Mouse (Mus musculus) duodenum, adult 2 months (tissue): ENCODE measurements around the gene 4930404H24Rik. TPM values are rescaled to one million over a fixed set of nuclear protein-coding genes. Genes with fewer than 3 reads are reported as not detected.

ENCODE experiments used
- polyA plus RNA-seq: library from polyadenylated mRNA; depleted of rRNA; stranded (reverse); fragments of >200 nt; gene quantifications from 2 replicates; pipeline ENCODE4 v1.2.3, GENCODE M21; 2012; ENCODE audit warnings: low replicate concordance; rRNA removed

4930404H24Rik gene
- not detected in 2 replicates for polyA plus RNA-seq

GRCm38 (mm10) chr2:153492573-153493392 lies at the start of gene 4930404H24Rik:
Gene 4930404H24Rik (plus strand): TSS chr2:153492790.

GRCm38 (mm10) chr2:153529931-153530766 lies 37.6 kb downstream of the 4930404H24Rik start, which contains the start of gene Nol4l:
Gene Nol4l (minus strand): TSS chr2:153529971.

Other genes starting within 250 kb of the 4930404H24Rik start
- gene Kif3b, start 201.4 kb upstream of the 4930404H24Rik start, polyA plus RNA-seq: 2.1 and 2.4 TPM in 2 replicates
- 3.2 and 4.1 TPM in 2 replicates for gene Asxl1, start 147.0 kb upstream of the 4930404H24Rik start, polyA plus RNA-seq
- gene Nol4l, start 37.2 kb downstream of the 4930404H24Rik start, polyA plus RNA-seq: 19.7 and 24.5 TPM in 2 replicates
- 16.3 and 18.4 TPM in 2 replicates for gene Commd7, start 140.0 kb downstream of the 4930404H24Rik start, polyA plus RNA-seq
- 0.49 and 1.1 TPM in 2 replicates for gene Dnmt3b, start 156.7 kb downstream of the 4930404H24Rik start, polyA plus RNA-seq
- not detected in 2 replicates for gene Dnmt3c, start 203.9 kb downstream of the 4930404H24Rik start, polyA plus RNA-seq
- gene Mapre1, start 248.5 kb downstream of the 4930404H24Rik start, polyA plus RNA-seq: 1.7 and 2.0 TPM in 2 replicates